Mouse (Mus musculus) brown adipose tissue, adult 24 weeks (tissue): ENCODE data around the gene Defb25. TPM values are rescaled to one million over a fixed set of nuclear protein-coding genes. Genes with fewer than 3 reads are reported as not detected.

Experiments used
- polyA plus RNA-seq: library from polyadenylated mRNA; stranded (reverse); fragments of >200 nt; gene quantifications from 2 replicates; pipeline ENCODE4 v1.2.4, GENCODE M21; 2012; ENCODE audit not compliant: missing spikeins, insufficient read depth, insufficient read length

Gene Defb25
- polyA plus RNA-seq, 1 experiment, result not detected

Other genes with a start within 250 kb of the Defb25 start
- not detected in 2 replicates for gene Nrsn2, start 246.4 kb downstream of the Defb25 start, polyA plus RNA-seq
- 0.46 and 0.99 TPM in 2 replicates for gene Sox12, start 225.0 kb downstream of the Defb25 start, polyA plus RNA-seq
- 1.2 and 1.4 TPM in 2 replicates for gene Zcchc3, start 208.0 kb downstream of the Defb25 start, polyA plus RNA-seq
- gene 6820408C15Rik, start 207.5 kb downstream of the Defb25 start, polyA plus RNA-seq, result 0.71 and 0.79 TPM in 2 replicates
- not detected in 2 replicates for gene Defb23, start 158.4 kb downstream of the Defb25 start, polyA plus RNA-seq
- not detected in 2 replicates for gene Defb20, start 146.0 kb downstream of the Defb25 start, polyA plus RNA-seq
- gene Defb22, start 132.9 kb downstream of the Defb25 start, polyA plus RNA-seq, result not detected in 2 replicates
- gene Defb26, start 111.4 kb downstream of the Defb25 start, polyA plus RNA-seq, result not detected in 2 replicates
- gene Defb28, start 104.8 kb downstream of the Defb25 start, polyA plus RNA-seq, result not detected in 2 replicates
- gene Defb29, start 83.0 kb downstream of the Defb25 start, polyA plus RNA-seq, result not detected in 2 replicates
- not detected in 2 replicates for gene Gm17416, start 53.7 kb downstream of the Defb25 start, polyA plus RNA-seq
- not detected in 2 replicates for gene Defb21, start 50.3 kb downstream of the Defb25 start, polyA plus RNA-seq
- not detected in 2 replicates for gene Defb19, start 42.7 kb downstream of the Defb25 start, polyA plus RNA-seq
- gene Defb45, start 23.7 kb downstream of the Defb25 start, polyA plus RNA-seq, result not detected in 2 replicates
- not detected in 2 replicates for gene Defb36, start 18.7 kb downstream of the Defb25 start, polyA plus RNA-seq
- 1.2 and 1.6 TPM in 2 replicates for gene Rem1, start 3.9 kb upstream of the Defb25 start, polyA plus RNA-seq
- 54.9 and 59.2 TPM in 2 replicates for gene H13, start 46.4 kb upstream of the Defb25 start, polyA plus RNA-seq
- gene Mcts2, start 64.0 kb upstream of the Defb25 start, polyA plus RNA-seq, result 42.0 and 42.5 TPM in 2 replicates
- 48.0 and 59.8 TPM in 2 replicates for gene Id1, start 113.2 kb upstream of the Defb25 start, polyA plus RNA-seq
- 6.3 and 8.7 TPM in 2 replicates for gene Cox4i2, start 131.1 kb upstream of the Defb25 start, polyA plus RNA-seq
- gene Bcl2l1, start 208.7 kb upstream of the Defb25 start, polyA plus RNA-seq, result 22.5 and 23.5 TPM in 2 replicates
- not detected in 2 replicates for gene Tpx2, start 224.9 kb upstream of the Defb25 start, polyA plus RNA-seq